Mouse (Mus musculus): ENCODE measurements around the gene BC024978.
"Not testable (repeated sequence)": the region's sequence is repeated elsewhere in the genome, so short reads cannot be mapped to it uniquely, and the experiment has no call there.

DNA sequence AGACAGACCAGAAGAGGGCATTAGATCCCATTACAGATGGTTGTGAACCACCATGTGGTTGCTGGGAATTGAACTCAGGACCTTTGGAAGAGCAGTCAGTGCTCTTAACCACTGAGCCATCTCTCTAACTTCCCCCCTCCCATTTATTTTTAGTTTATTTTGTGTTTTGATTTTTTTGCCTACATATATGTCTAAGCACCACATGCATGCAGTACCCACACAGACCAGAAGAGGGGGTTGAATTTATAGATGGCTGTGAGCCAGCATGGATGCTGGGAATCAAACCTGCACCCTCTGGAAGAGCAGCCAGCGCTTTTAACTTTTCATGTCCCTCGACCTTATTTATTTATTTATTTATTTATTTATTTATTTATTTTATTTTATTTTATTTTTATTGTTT lies 48.5 kb downstream of the BC024978 start:
- TF ChIP-seq CTCF (IDR thresholded peaks at IDR 0.05; ENCODE audit: control insufficient read depth, insufficient read depth, insufficient read length); CEBPB (IDR thresholded peaks at IDR 0.05; ENCODE audit: low read depth): not testable (repeated sequence)
